ENCODE assay signal across 13 mouse cellular contexts in genomic region chr4:141602523-141603223, GRCm38 (mm10). TPM values are rescaled to one million over a fixed set of nuclear protein-coding genes. Genes with fewer than 3 reads are reported as not detected.
A peak's percentile ranks its signal among the peaks of the same experiment; 100 is the strongest.
DNase-seq lines count a peak whose midpoint lies in the region; ATAC-seq and TF ChIP-seq lines count a peak whose summit lies in the region.
"Had no signal": no experiment of that assay in that cellular context is flagged by ENCODE, and none has a peak within 500 bp of the region (broad histone marks: within the 10 kb centered on the region; RNA-seq: fewer than 3 reads in every experiment).

No protein-coding gene starts in this region.

- 65% methylated on average over 11 of the region's 11 CpGs for WGBS in embryonic facial prominence, embryonic 12.5 days
- WGBS in embryonic facial prominence, embryonic 10.5 days, result 74% methylated on average over 11 of the region's 11 CpGs
- 72% methylated on average over 11 of the region's 11 CpGs for WGBS in intestine, postnatal 0 days
- WGBS in liver, embryonic 12.5 days (ENCODE audit: insufficient replicate concordance), result 40% methylated on average over 11 of the region's 11 CpGs

- H3K9me3 ChIP-seq in embryonic facial prominence, embryonic 12.5 days, result no peaks in the 10 kb centered on the region
- H3K9me3 ChIP-seq in embryonic facial prominence, embryonic 10.5 days, result no peaks in the 10 kb centered on the region
- no peaks in the 10 kb centered on the region for H3K9me3 ChIP-seq in intestine, postnatal 0 days (ENCODE audit: control insufficient read depth)
- H3K9me3 ChIP-seq in liver, embryonic 12.5 days (replicated peaks), result no peaks in the 10 kb centered on the region
- H3K9me3 ChIP-seq: forebrain, embryonic 12.5 days had no signal

- H3K4me3 ChIP-seq in embryonic facial prominence, embryonic 12.5 days, result no peak overlapping the region
- H3K4me3 ChIP-seq in embryonic facial prominence, embryonic 10.5 days, result no peak overlapping the region
- no peak overlapping the region for H3K4me3 ChIP-seq in testis, adult 2 months (ENCODE audit: control insufficient read depth, low read depth, low read length)
- H3K4me3 ChIP-seq in intestine, postnatal 0 days (ENCODE audit: low read depth, low read length), result no peak overlapping the region
- no peak overlapping the region for H3K4me3 ChIP-seq in liver, embryonic 12.5 days
- H3K4me3 ChIP-seq: forebrain, embryonic 12.5 days had no signal

- H3K4me2 ChIP-seq in embryonic facial prominence, embryonic 12.5 days (replicated peaks), result no peak overlapping the region
- H3K4me2 ChIP-seq in intestine, postnatal 0 days (replicated peaks; ENCODE audit: low read depth), result no peak overlapping the region
- H3K4me2 ChIP-seq in liver, embryonic 12.5 days, result no peak overlapping the region
- H3K4me2 ChIP-seq: forebrain, embryonic 12.5 days had no signal

- DNase-seq in embryonic facial prominence, embryonic 10.5 days (ENCODE audit: low spot score), result no peak
- no peak for DNase-seq in testis, postnatal 14 days (ENCODE audit: low spot score)
- DNase-seq in adrenal gland, adult 2 months, result no peak
- DNase-seq in neural tube, embryonic 10.5 days (ENCODE audit: extremely low spot score, low spot score), result no peak
- DNase-seq: cerebellum, postnatal 14 days; gastrocnemius, postnatal 36 days had no signal

- no peaks in the 10 kb centered on the region for H3K27me3 ChIP-seq in embryonic facial prominence, embryonic 12.5 days
- peaks cover 28% of the 10 kb centered on the region for H3K27me3 ChIP-seq in embryonic facial prominence, embryonic 10.5 days (replicated peaks; ENCODE audit: low read depth, poor library complexity, severe bottlenecking)
- peaks cover 4% of the 10 kb centered on the region for H3K27me3 ChIP-seq in testis, adult 2 months (ENCODE audit: control insufficient read depth, insufficient read depth, low read length)
- no peaks in the 10 kb centered on the region for H3K27me3 ChIP-seq in intestine, postnatal 0 days (replicated peaks; ENCODE audit: control insufficient read depth, insufficient read depth, low read length)
- H3K27me3 ChIP-seq in liver, embryonic 12.5 days (replicated peaks), result peaks cover 65% of the 10 kb centered on the region

- H3K9ac ChIP-seq in embryonic facial prominence, embryonic 12.5 days, result no peak overlapping the region
- H3K9ac ChIP-seq in intestine, postnatal 0 days (ENCODE audit: low read depth, low read length), result no peak overlapping the region
- H3K9ac ChIP-seq in liver, embryonic 12.5 days, result no peak overlapping the region
- H3K9ac ChIP-seq: forebrain, embryonic 12.5 days; liver, embryonic 14.5 days had no signal

- no peak for TF ChIP-seq POLR2A in testis, adult 2 months (IDR thresholded peaks at IDR 0.05; ENCODE audit: control insufficient read depth, low read depth, low read length)

- H3K4me1 ChIP-seq in embryonic facial prominence, embryonic 12.5 days, result peaks cover 24% of the 10 kb centered on the region
- H3K4me1 ChIP-seq in embryonic facial prominence, embryonic 10.5 days, result peaks cover 54% of the 10 kb centered on the region
- H3K4me1 ChIP-seq in testis, adult 2 months (ENCODE audit: control insufficient read depth, insufficient read depth, low read length), result peaks cover 13% of the 10 kb centered on the region
- H3K4me1 ChIP-seq in intestine, postnatal 0 days (replicated peaks; ENCODE audit: control insufficient read depth, insufficient read depth, low read length), result 0 out of 2 replicates have a peak, but pooled peaks cover 10% of the 10 kb centered on the region
- H3K4me1 ChIP-seq in liver, embryonic 12.5 days, result peaks cover 15% of the 10 kb centered on the region

- 0 out of 2 replicates have a peak overlapping the region, but pooled peaks have one; percentile 17 for H3K27ac ChIP-seq in embryonic facial prominence, embryonic 12.5 days
- H3K27ac ChIP-seq in embryonic facial prominence, embryonic 10.5 days (replicated peaks), result no peak overlapping the region
- peak overlapping the region; percentile 29; the same call in 1 of the 2 replicates for H3K27ac ChIP-seq in testis, adult 2 months (ENCODE audit: control insufficient read depth, insufficient read depth, low read depth, low read length)
- no peak overlapping the region; the same call in 1 of the 2 replicates for H3K27ac ChIP-seq in intestine, postnatal 0 days (ENCODE audit: low read depth, low read length)
- no peak overlapping the region for H3K27ac ChIP-seq in liver, embryonic 12.5 days
- H3K27ac ChIP-seq: forebrain, embryonic 12.5 days; liver, embryonic 14.5 days had no signal

- no peak for ATAC-seq in embryonic facial prominence, embryonic 12.5 days (ENCODE audit: insufficient number of reproducible peaks, insufficient read depth, low FRiP score, low TSS enrichment)
- ATAC-seq in intestine, postnatal 0 days, result no peak
- ATAC-seq in liver, embryonic 12.5 days, result no peak

- H3K36me3 ChIP-seq in embryonic facial prominence, embryonic 12.5 days, result no peaks in the 10 kb centered on the region
- H3K36me3 ChIP-seq in embryonic facial prominence, embryonic 10.5 days (replicated peaks), result no peaks in the 10 kb centered on the region
- H3K36me3 ChIP-seq in testis, adult 2 months (ENCODE audit: control insufficient read depth, insufficient read depth, low read length), result no peaks in the 10 kb centered on the region
- no peaks in the 10 kb centered on the region for H3K36me3 ChIP-seq in intestine, postnatal 0 days (ENCODE audit: control insufficient read depth, insufficient read depth)
- no peaks in the 10 kb centered on the region for H3K36me3 ChIP-seq in liver, embryonic 12.5 days
- H3K36me3 ChIP-seq: forebrain, embryonic 12.5 days had no signal

- 0 out of 2 replicates have a peak, but pooled peaks have one; percentile 0 for TF ChIP-seq CTCF in testis, adult 2 months (IDR thresholded peaks at IDR 0.05; ENCODE audit: control insufficient read depth, insufficient read depth, insufficient replicate concordance, low read depth, low read length)
- peak; percentile 34 for TF ChIP-seq CTCF in intestine, postnatal 0 days (IDR thresholded peaks at IDR 0.05; ENCODE audit: low read depth)

RNA-seq across cellular contexts. Expression of gene Fblim1, which starts 3.2 kb away (rescaled TPM):
- polyA plus RNA-seq in embryonic facial prominence, embryonic 12.5 days (2016; fragmentation: Nextera tagmentation; extraction: Ambion mirVana), result 71.3 and 77.2 TPM in 2 replicates
- polyA plus RNA-seq in embryonic facial prominence, embryonic 10.5 days (2016; fragmentation: Nextera tagmentation; extraction: Ambion mirVana), result 56.3 and 68.1 TPM in 2 replicates
- polyA plus RNA-seq in testis, adult 2 months (2012; rRNA removed), result 3.1 and 4.4 TPM in 2 replicates
- polyA plus RNA-seq in intestine, postnatal 0 days (2015; fragmentation: Nextera tagmentation; extraction: Ambion mirVana), result 52.8 and 59.2 TPM in 2 replicates
- 10 to 100 TPM in 1 of 2 experiments, 1 to 10 TPM in 1; 9.0 to 23.0 TPM for total RNA-seq in adrenal gland, adult 2 months (2021)
- polyA plus RNA-seq in adrenal gland, adult 2 months (2012; rRNA removed), result 10.4 and 12.8 TPM in 2 replicates
- 4.0 and 5.3 TPM in 2 replicates for polyA plus RNA-seq in liver, embryonic 12.5 days (2016; fragmentation: Nextera tagmentation; extraction: Ambion mirVana)
- total RNA-seq: monocyte, adult 5-6 weeks had no signal

RNA-seq across cellular contexts. Expression of gene Tmem82, which starts 15.8 kb away (rescaled TPM):
- polyA plus RNA-seq in embryonic facial prominence, embryonic 12.5 days (2016; fragmentation: Nextera tagmentation; extraction: Ambion mirVana), result 0.54 and 0.56 TPM in 2 replicates
- 1.5 and 2.1 TPM in 2 replicates for polyA plus RNA-seq in embryonic facial prominence, embryonic 10.5 days (2016; fragmentation: Nextera tagmentation; extraction: Ambion mirVana)
- polyA plus RNA-seq in testis, adult 2 months (2012; rRNA removed), result 3.5 and 3.9 TPM in 2 replicates
- 42.0 and 45.7 TPM in 2 replicates for polyA plus RNA-seq in intestine, postnatal 0 days (2015; fragmentation: Nextera tagmentation; extraction: Ambion mirVana)
- total RNA-seq in adrenal gland, adult 2 months (2021), result 1 to 10 TPM in 1 of 2 experiments, under 1 TPM in 1; 0.93 to 1.6 TPM
- 2.8 TPM in 2 replicates for polyA plus RNA-seq in adrenal gland, adult 2 months (2012; rRNA removed)
- polyA plus RNA-seq in liver, embryonic 12.5 days (2016; fragmentation: Nextera tagmentation; extraction: Ambion mirVana), result 3.2 and 3.6 TPM in 2 replicates
- total RNA-seq: monocyte, adult 5-6 weeks had no signal

RNA-seq across cellular contexts. Expression of gene Slc25a34, which starts 20.9 kb away (rescaled TPM):
- polyA plus RNA-seq in embryonic facial prominence, embryonic 12.5 days (2016; fragmentation: Nextera tagmentation; extraction: Ambion mirVana), result not detected in 2 replicates
- polyA plus RNA-seq in embryonic facial prominence, embryonic 10.5 days (2016; fragmentation: Nextera tagmentation; extraction: Ambion mirVana), result 0.09 TPM in 1 of 2 replicates, not detected in the other
- polyA plus RNA-seq in testis, adult 2 months (2012; rRNA removed), result 2.2 and 2.9 TPM in 2 replicates
- polyA plus RNA-seq in intestine, postnatal 0 days (2015; fragmentation: Nextera tagmentation; extraction: Ambion mirVana), result 23.8 and 25.7 TPM in 2 replicates
- 10 to 100 TPM in 1 of 2 experiments, 1 to 10 TPM in 1; 9.2 to 14.2 TPM for total RNA-seq in adrenal gland, adult 2 months (2021)
- polyA plus RNA-seq in adrenal gland, adult 2 months (2012; rRNA removed), result 4.3 and 5.7 TPM in 2 replicates
- polyA plus RNA-seq in liver, embryonic 12.5 days (2016; fragmentation: Nextera tagmentation; extraction: Ambion mirVana), result not detected in 2 replicates
- total RNA-seq: monocyte, adult 5-6 weeks had no signal
- polyA plus RNA-seq: forebrain, embryonic 12.5 days had no signal

Comparison
In these comparisons a context has a peak if more than half of its experiments do, and no peak if none do; other contexts are left out.
1. H3K27ac ChIP-seq: peak in embryonic facial prominence, embryonic 12.5 days (single experiment) and testis, adult 2 months (single experiment); none in embryonic facial prominence, embryonic 10.5 days (single experiment), intestine, postnatal 0 days (single experiment) and liver, embryonic 12.5 days (single experiment).